Mouse (Mus musculus) liver, embryonic 16.5 days (tissue): Measurements from ENCODE around the gene Cd79b. TPM values are rescaled to one million over a fixed set of nuclear protein-coding genes. Genes with fewer than 3 reads are reported as not detected.

Source experiments
- ATAC-seq: fragments of 200-750 bp; cut with Nextera tagmentation; 2 replicates; pipeline ENCODE4 v1.8.0; 2017; ENCODE audit warnings: low read depth, mild to moderate bottlenecking, moderate number of reproducible peaks, moderate library complexity
- H3K27ac ChIP-seq: fragments of 300-500 bp; sonication (generic); 2 replicates; pipeline ENCODE4 v1.5.1; 2014; ENCODE audit warnings: mild to moderate bottlenecking, low read length
- H3K27me3 ChIP-seq: fragments of 300-500 bp; sonication (generic); 2 replicates; pipeline ENCODE4 v1.6.1; 2014; ENCODE audit warnings: low read depth, low read length, mixed read lengths; ENCODE audit not compliant: control insufficient read depth, insufficient read depth
- H3K36me3 ChIP-seq: fragments of 300-500 bp; sonication (generic); 2 replicates; pipeline ENCODE4 v1.6.1; 2014; ENCODE audit warnings: mild to moderate bottlenecking; ENCODE audit not compliant: control insufficient read depth, insufficient read depth
- H3K4me1 ChIP-seq: fragments of 300-500 bp; sonication (generic); 2 replicates; pipeline ENCODE4 v1.6.1; 2014; ENCODE audit warnings: low read depth, low read length, mixed read lengths; ENCODE audit not compliant: control insufficient read depth
- H3K4me2 ChIP-seq: fragments of 300-500 bp; sonication (generic); 2 replicates; pipeline ENCODE4 v1.6.1; 2014; ENCODE audit warnings: low read depth, low read length, mixed read lengths
- H3K4me3 ChIP-seq: fragments of 300-500 bp; sonication (generic); 2 replicates; pipeline ENCODE4 v1.5.1; 2014; ENCODE audit warnings: low read depth, mild to moderate bottlenecking, low read length
- H3K9ac ChIP-seq: fragments of 300-500 bp; sonication (generic); 2 replicates; pipeline ENCODE4 v1.6.1; 2014; ENCODE audit warnings: low read depth, low read length
- H3K9me3 ChIP-seq: fragments of 300-500 bp; sonication (generic); replicated peaks from 2 replicates; pipeline ENCODE4 v1.6.1; 2016; ENCODE audit warnings: low read length; ENCODE audit not compliant: control insufficient read depth
- WGBS: fragments of 180-500 bp; shearing (Covaris S2); extraction: QIAGEN DNeasy Blood & Tissue Kit; methylation state at CpG from one replicate; pipeline ENCODE4 v1.1.7; 2014; ENCODE audit not compliant: insufficient replicate concordance; 5-methylcytosine and 5-hydroxymethylcytosine counted together
- polyA plus RNA-seq: library from polyadenylated mRNA; unstranded; fragments of >200 nt; fragmentation: Nextera tagmentation; extraction: Ambion mirVana; gene quantifications from 2 replicates; pipeline ENCODE4 v1.2.1, GENCODE M21; 2015

Gene Cd79b
- polyA plus RNA-seq, 1 experiment from 2014 or later, result 12.3 TPM

DNA sequence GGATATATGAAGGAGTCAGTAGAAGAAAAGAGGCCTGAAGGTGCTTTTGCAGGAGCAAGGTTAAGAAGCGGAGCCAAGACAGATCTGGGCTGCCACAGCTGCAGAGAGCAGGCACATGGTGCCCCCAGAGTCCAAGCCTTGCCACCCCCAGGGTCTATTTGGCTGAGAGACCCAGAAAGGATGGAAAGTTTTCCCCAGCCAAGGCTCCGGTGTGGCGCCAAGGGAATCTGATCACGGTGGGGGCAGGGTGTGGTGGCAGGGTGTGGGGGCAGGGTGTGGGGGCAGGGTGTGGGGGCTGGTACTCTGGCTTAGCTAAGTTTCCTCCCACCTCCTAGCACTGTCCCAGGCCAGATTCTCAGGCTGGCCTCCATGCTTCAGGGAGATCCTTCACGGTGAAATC is 14.0 kb upstream of the Cd79b start:
- H3K27me3 ChIP-seq, result no peaks in the 10 kb centered on the region
- H3K4me2 ChIP-seq, result no peak overlapping the region
- no peak overlapping the region for H3K27ac ChIP-seq
- H3K4me3 ChIP-seq, result no peak overlapping the region
- ATAC-seq, result no peak
- no peaks in the 10 kb centered on the region for H3K9me3 ChIP-seq
- H3K36me3 ChIP-seq, result no peaks in the 10 kb centered on the region
- 49% methylated on average over 5 of the region's 5 CpGs for WGBS
- no peak overlapping the region for H3K9ac ChIP-seq
- H3K4me1 ChIP-seq, result peaks cover 4% of the 10 kb centered on the region

DNA sequence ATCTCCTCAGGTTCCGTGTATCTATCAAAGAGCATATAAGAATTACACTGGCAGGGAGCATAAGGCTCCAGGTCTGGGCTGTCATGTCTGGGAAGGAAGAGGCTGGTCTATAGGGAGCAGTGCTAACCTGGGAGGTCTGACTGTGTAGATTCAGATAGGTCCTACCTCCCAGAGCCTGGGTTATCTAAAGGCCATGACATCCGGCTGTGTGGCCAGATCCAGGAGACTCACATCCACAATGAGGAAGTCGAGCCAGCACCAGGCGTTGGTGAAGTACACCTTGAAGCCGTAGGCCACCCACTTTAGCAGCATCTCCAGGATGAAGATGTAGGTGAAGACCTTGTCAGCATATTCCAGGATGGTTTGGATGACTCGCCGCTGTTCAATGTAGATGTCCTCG is 11.9 kb upstream of the Cd79b start:
- Histone ChIP-seq H3K27ac (no peak overlapping the region), H3K4me2 (no peak overlapping the region), H3K27me3 (no peaks in the 10 kb centered on the region), H3K4me1 (peaks cover 4% of the 10 kb centered on the region), H3K9ac (no peak overlapping the region), H3K4me3 (no peak overlapping the region), H3K36me3 (no peaks in the 10 kb centered on the region), H3K9me3 (no peaks in the 10 kb centered on the region)
- ATAC-seq, result no peak
- 44% methylated on average over 8 of the region's 8 CpGs for WGBS

- no peak overlapping the region for H3K9ac ChIP-seq
- no peaks in the 10 kb centered on the region for H3K9me3 ChIP-seq
- no peak overlapping the region for H3K27ac ChIP-seq
- no peak for ATAC-seq
- H3K4me2 ChIP-seq, result no peak overlapping the region
- H3K36me3 ChIP-seq, result no peaks in the 10 kb centered on the region
- no peak overlapping the region for H3K4me3 ChIP-seq
- peaks cover 4% of the 10 kb centered on the region for H3K4me1 ChIP-seq
- H3K27me3 ChIP-seq, result no peaks in the 10 kb centered on the region
- WGBS, result 42% methylated on average over 8 of the region's 8 CpGs
Measured at GRCm38 (mm10) chr11:106325566-106326206, 11.1 kb upstream of the Cd79b start.

DNA sequence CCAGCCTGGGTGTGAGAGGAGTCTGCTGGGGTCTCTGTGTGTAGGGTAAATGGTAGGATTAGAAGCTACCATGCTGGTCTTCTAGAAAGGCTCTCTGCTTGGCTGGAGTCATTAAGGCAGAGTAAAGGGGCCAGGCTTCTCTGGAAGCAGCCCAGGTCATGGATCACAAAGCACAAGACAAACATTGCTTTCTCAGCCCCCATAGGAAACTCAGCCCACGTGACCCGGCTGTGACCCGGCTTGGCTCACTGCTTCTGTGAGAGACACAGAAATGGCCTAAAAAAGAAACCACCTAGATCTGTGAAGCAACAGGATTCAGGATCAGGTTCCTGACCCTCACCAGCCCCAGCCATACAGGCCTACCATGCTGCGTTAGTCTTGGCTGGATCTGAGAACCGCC is 10.3 kb upstream of the Cd79b start:
- Histone ChIP-seq H3K9me3 (no peaks in the 10 kb centered on the region), H3K27me3 (no peaks in the 10 kb centered on the region), H3K36me3 (no peaks in the 10 kb centered on the region), H3K9ac (no peak overlapping the region), H3K4me3 (no peak overlapping the region), H3K27ac (no peak overlapping the region), H3K4me2 (no peak overlapping the region), H3K4me1 (peaks cover 4% of the 10 kb centered on the region)
- peak; percentile 42; the same call in 1 of the 2 replicates for ATAC-seq
- 60% methylated on average over 5 of the region's 5 CpGs for WGBS

DNA sequence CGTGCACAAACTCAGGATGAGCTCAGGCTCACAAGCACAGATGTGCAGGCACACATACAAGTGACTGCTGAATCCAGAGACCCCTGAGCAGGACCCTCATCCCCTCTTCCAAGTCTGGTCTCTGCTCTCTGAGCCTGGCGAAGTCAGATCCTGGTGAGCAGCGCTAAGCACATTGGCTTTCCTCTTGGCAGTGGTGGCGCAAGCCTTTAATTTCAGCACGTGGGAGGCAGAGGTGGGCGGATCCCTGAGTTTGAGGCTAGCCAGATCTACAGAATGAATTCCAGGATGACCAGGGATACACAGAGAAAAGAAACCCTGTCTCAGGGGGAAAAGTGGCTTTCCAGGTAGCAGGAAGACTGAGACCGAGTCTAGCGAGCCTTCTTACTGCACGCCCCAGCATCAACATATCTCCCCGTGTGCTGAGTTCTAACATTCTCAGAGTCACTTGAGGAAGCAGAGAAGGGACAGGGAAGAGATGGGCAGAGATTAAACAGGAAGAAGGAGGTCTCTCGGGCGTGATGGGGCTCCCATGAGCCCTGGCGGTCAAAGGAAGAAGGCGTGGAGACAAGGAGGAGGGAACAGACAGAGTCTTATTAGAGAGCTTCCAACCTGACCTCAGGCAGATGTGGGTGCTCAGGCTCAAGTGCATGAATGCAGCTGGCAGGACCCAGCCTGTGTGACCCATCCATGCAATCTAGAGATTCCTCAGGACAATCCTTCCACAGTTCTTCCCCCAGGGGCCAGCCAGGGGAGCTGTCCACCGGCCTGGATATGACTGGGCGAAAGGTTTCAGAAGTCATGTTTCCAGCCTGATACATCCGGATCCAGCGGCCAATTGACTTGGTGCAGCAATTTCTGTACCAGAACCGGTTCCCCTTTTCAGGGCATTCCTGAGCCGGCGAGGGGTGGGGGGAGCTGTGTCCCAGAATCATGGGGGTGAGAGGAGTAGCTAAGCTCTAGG is 4.1 kb upstream of the Cd79b start:
- no peak overlapping the region for H3K27ac ChIP-seq
- 42% methylated on average over 21 of the region's 21 CpGs for WGBS
- H3K4me3 ChIP-seq, result no peak overlapping the region
- H3K9me3 ChIP-seq, result no peaks in the 10 kb centered on the region
- no peaks in the 10 kb centered on the region for H3K27me3 ChIP-seq
- peak; percentile 19; the same call in 1 of the 2 replicates for ATAC-seq
- no peaks in the 10 kb centered on the region for H3K36me3 ChIP-seq
- H3K4me1 ChIP-seq, result no peaks in the 10 kb centered on the region
- H3K9ac ChIP-seq, result no peak overlapping the region
- H3K4me2 ChIP-seq, result no peak overlapping the region

- H3K9me3 ChIP-seq, result no peaks in the 10 kb centered on the region
- H3K36me3 ChIP-seq, result no peaks in the 10 kb centered on the region
- H3K9ac ChIP-seq, result no peak overlapping the region
- 54% methylated on average over 7 of the region's 7 CpGs for whole genome bisulfite sequencing
- no peak for ATAC-seq
- H3K4me2 ChIP-seq, result no peak overlapping the region
- no peak overlapping the region for H3K4me3 ChIP-seq
- no peaks in the 10 kb centered on the region for H3K27me3 ChIP-seq
- no peaks in the 10 kb centered on the region for H3K4me1 ChIP-seq
- no peak overlapping the region for H3K27ac ChIP-seq
Measured at GRCm38 (mm10) chr11:106317801-106318200, 3.2 kb upstream of the Cd79b start.

- Histone ChIP-seq H3K27me3 (no peaks in the 10 kb centered on the region), H3K4me2 (no peak overlapping the region), H3K9ac (no peak overlapping the region), H3K9me3 (no peaks in the 10 kb centered on the region), H3K27ac (no peak overlapping the region), H3K4me3 (no peak overlapping the region), H3K4me1 (no peaks in the 10 kb centered on the region), H3K36me3 (no peaks in the 10 kb centered on the region)
- ATAC-seq, result no peak
- 52% methylated on average over 1 of the region's 1 CpGs for WGBS
Measured at GRCm38 (mm10) chr11:106316416-106316815, 1.9 kb upstream of the Cd79b start.

DNA sequence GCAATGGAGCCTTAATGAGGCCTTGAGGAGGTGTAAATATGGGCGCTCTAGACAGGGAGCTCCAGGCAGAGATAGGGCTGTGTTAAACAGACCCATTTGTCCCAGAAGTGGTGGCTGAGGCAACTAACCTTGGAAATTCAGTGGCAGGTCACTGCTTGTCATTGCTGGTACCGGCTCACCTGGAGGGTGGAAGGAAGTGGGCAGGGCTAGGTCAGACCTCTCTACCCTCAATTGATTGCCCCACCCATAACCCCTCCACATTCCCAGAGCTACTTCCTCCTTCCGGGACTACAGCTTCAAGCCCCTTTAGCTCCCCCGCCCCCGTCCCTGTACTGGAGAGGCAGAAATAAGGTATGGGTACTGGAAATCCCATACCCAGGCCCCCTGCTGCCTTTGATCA is 1.0 kb downstream of the Cd79b start:
- H3K9ac ChIP-seq, result no peak overlapping the region
- ATAC-seq, result no peak

DNA sequence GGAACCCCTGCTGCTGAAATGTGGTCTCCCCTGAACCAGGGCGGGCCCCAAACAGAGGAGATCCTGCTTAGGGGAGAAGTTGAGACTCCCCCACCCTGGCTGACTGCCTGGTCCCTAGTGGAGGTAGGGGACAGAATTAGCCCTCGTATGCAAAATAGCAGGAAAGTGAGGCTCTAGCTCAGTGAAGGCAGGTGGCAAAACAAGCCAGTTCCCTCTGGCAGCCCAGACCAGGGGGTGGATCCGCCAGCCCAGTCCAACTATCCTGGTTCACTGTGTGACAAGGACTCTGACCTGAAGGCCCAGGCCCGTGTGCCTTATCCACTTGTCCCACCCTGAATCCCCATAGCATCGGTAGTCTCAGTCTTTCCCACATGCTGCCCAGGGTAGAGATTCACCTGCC is 4.4 kb downstream of the Cd79b start:
- H3K4me1 ChIP-seq, result no peaks in the 10 kb centered on the region
- H3K27me3 ChIP-seq, result no peaks in the 10 kb centered on the region
- ATAC-seq, result no peak
- no peak overlapping the region for H3K4me2 ChIP-seq
- H3K9me3 ChIP-seq, result no peaks in the 10 kb centered on the region
- no peak overlapping the region for H3K27ac ChIP-seq
- no peak overlapping the region for H3K4me3 ChIP-seq
- H3K36me3 ChIP-seq, result no peaks in the 10 kb centered on the region
- H3K9ac ChIP-seq, result no peak overlapping the region
- WGBS, result 51% methylated on average over 5 of the region's 5 CpGs

More for the DNA sequence above, 1.0 kb downstream of the Cd79b start:
- Histone ChIP-seq H3K36me3 (no peaks in the 10 kb centered on the region), H3K4me2 (no peak overlapping the region), H3K4me1 (no peaks in the 10 kb centered on the region), H3K4me3 (peak overlapping the region; percentile 11), H3K27me3 (no peaks in the 10 kb centered on the region), H3K27ac (no peak overlapping the region), H3K9me3 (no peaks in the 10 kb centered on the region)
- 38% methylated on average over 5 of the region's 5 CpGs for WGBS
